Mouse (Mus musculus) liver, embryonic 14 days (tissue): ENCODE results near the gene Slc44a5. TPM values are rescaled to one million over a fixed set of nuclear protein-coding genes. Genes with fewer than 3 reads are reported as not detected.

Source experiments
- polyA plus RNA-seq: library from polyadenylated mRNA; depleted of rRNA; stranded (reverse); fragments of >200 nt; gene quantifications from 2 replicates; pipeline ENCODE4 v1.2.3, GENCODE M21; 2012; rRNA removed

The Slc44a5 gene
- polyA plus RNA-seq: 0.41 and 0.48 TPM in 2 replicates

GRCm38 (mm10) chr3:153973171-153973948 is at the start of gene Slc44a5:
Gene Slc44a5, plus strand, starts transcription at chr3:153973436.

DNA sequence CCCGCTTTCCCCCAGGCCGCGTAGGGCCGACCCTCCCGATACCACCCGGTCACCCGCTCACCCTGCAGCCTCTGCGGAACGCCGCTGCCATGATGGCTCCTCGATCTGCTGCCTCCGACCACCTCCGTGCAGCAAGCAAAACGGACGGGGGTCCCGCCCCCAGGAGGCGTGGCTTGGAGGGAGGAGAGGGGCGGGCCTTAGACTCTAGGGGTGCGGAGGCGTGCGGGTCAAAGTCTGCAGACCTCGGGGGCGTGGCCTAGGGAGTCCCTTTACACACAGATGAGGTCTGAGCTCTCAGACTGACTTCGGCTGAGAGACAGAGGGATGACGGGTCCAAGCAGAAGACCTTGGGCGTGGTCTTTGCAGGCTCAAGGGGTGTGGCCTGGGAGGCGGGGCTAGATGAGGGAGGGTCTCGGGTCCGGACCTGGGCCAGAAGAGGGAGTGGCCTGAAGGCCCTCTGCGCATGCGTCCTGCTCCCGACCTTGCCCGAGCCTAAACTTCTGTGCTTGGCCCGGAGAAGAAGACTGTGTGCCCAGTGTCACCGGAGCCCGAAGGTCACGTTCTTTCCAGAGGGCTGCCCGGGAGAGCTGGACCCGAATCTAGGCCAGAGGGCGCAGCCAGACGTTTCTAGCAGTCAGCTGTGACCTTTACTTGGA is 28.8 kb upstream of the Slc44a5 start, which contains the start of gene Acadm:
Gene Acadm (minus strand): TSS at position 298 of the 656 bp plus-strand sequence.

Other genes with a start within 250 kb of the Slc44a5 start
- gene St6galnac3, start 248.3 kb upstream of the Slc44a5 start, polyA plus RNA-seq: 2.4 TPM in 2 replicates
- 1.3 and 1.5 TPM in 2 replicates for gene Asb17, start 129.2 kb upstream of the Slc44a5 start, polyA plus RNA-seq
- 0.01 and 0.03 TPM in 2 replicates for gene Msh4, start 67.3 kb upstream of the Slc44a5 start, polyA plus RNA-seq
- 89.0 and 98.2 TPM in 2 replicates for gene Rabggtb, start 60.4 kb upstream of the Slc44a5 start, polyA plus RNA-seq
- 43.6 and 49.8 TPM in 2 replicates for gene Acadm, start 28.8 kb upstream of the Slc44a5 start, polyA plus RNA-seq